Mouse (Mus musculus): ENCODE results near the gene Tmem120b.

- TF ChIP-seq CTCF (IDR thresholded peaks at IDR 0.05; ENCODE audit: control insufficient read depth, insufficient read depth, insufficient read length) = no peak
- TF ChIP-seq MYOG (IDR thresholded peaks at IDR 0.05; ENCODE audit: control insufficient read depth, extremely low read depth, insufficient read length) = no peak
- no peak for TF ChIP-seq MAX (IDR thresholded peaks at IDR 0.05)
- no peak for TF ChIP-seq USF1 (IDR thresholded peaks at IDR 0.05; ENCODE audit: low read depth)
- no peak for TF ChIP-seq CEBPB (IDR thresholded peaks at IDR 0.05; ENCODE audit: low read depth)
- no peak for TF ChIP-seq FOSL1 (IDR thresholded peaks at IDR 0.05; ENCODE audit: insufficient read depth, low read length, poor library complexity, severe bottlenecking)
These were observed 17.3 kb upstream of the Tmem120b start for GRCm38 (mm10) chr5:123050918-123051317.
